Mouse (Mus musculus): ENCODE results near the gene BC017158. TPM values are rescaled to one million over a fixed set of nuclear protein-coding genes. Genes with fewer than 3 reads are reported as not detected.

The BC017158 gene
- polyA plus RNA-seq, 1 experiment, result 10.0 TPM

- Histone ChIP-seq H3K36me3 (ENCODE audit: control insufficient read depth, insufficient read depth, low read length) (no peaks in the 10 kb centered on the region), H3K4me3 (ENCODE audit: control insufficient read depth, low read depth, low read length) (no peak within 1 kb of the TSS), H3K27ac (ENCODE audit: control insufficient read depth, insufficient read depth, low read depth, low read length) (no peak within 1 kb of the TSS), H3K4me1 (ENCODE audit: control insufficient read depth, insufficient read depth, low read length) (peaks cover 3% of the 10 kb centered on the region), H3K27me3 (ENCODE audit: control insufficient read depth, insufficient read depth, low read length) (no peaks in the 10 kb centered on the region)
- TF ChIP-seq CTCF (IDR thresholded peaks at IDR 0.05; ENCODE audit: control insufficient read depth, insufficient read depth, insufficient replicate concordance, low read depth, low read length), result no peak
- TF ChIP-seq POLR2A (IDR thresholded peaks at IDR 0.05; ENCODE audit: control insufficient read depth, low read depth, low read length), result no peak
Observed at GRCm38 (mm10) chr7:128265411-128265810, 32.6 kb downstream of the BC017158 start, which contains the start of gene Slc5a2. Gene Slc5a2, plus strand, starts transcription at chr7:128265657.

GRCm38 (mm10) chr7:128256783-128257334, 41.1 kb downstream of the BC017158 start:
- H3K27ac ChIP-seq (ENCODE audit: control insufficient read depth, insufficient read depth, low read depth, low read length), result no peak overlapping the region
- H3K36me3 ChIP-seq (ENCODE audit: control insufficient read depth, insufficient read depth, low read length), result no peaks in the 10 kb centered on the region
- H3K4me3 ChIP-seq (ENCODE audit: control insufficient read depth, low read depth, low read length), result no peak overlapping the region
- TF ChIP-seq CTCF (IDR thresholded peaks at IDR 0.05; ENCODE audit: control insufficient read depth, insufficient read depth, insufficient replicate concordance, low read depth, low read length) (no peak), POLR2A (IDR thresholded peaks at IDR 0.05; ENCODE audit: control insufficient read depth, low read depth, low read length) (no peak)
- H3K27me3 ChIP-seq (ENCODE audit: control insufficient read depth, insufficient read depth, low read length), result no peaks in the 10 kb centered on the region
- 0 out of 2 replicates have a peak, but pooled peaks cover 2% of the 10 kb centered on the region for H3K4me1 ChIP-seq (ENCODE audit: control insufficient read depth, insufficient read depth, low read length)

GRCm38 (mm10) chr7:128255757-128256156, 42.2 kb downstream of the BC017158 start:
- Histone ChIP-seq H3K27ac (ENCODE audit: control insufficient read depth, insufficient read depth, low read depth, low read length) (no peak overlapping the region), H3K36me3 (ENCODE audit: control insufficient read depth, insufficient read depth, low read length) (no peaks in the 10 kb centered on the region), H3K4me3 (ENCODE audit: control insufficient read depth, low read depth, low read length) (no peak overlapping the region), H3K4me1 (ENCODE audit: control insufficient read depth, insufficient read depth, low read length) (0 out of 2 replicates have a peak, but pooled peaks cover 2% of the 10 kb centered on the region), H3K27me3 (ENCODE audit: control insufficient read depth, insufficient read depth, low read length) (no peaks in the 10 kb centered on the region)
- TF ChIP-seq CTCF (IDR thresholded peaks at IDR 0.05; ENCODE audit: control insufficient read depth, insufficient read depth, insufficient replicate concordance, low read depth, low read length), result no peak
- no peak for TF ChIP-seq POLR2A (IDR thresholded peaks at IDR 0.05; ENCODE audit: control insufficient read depth, low read depth, low read length)

DNA sequence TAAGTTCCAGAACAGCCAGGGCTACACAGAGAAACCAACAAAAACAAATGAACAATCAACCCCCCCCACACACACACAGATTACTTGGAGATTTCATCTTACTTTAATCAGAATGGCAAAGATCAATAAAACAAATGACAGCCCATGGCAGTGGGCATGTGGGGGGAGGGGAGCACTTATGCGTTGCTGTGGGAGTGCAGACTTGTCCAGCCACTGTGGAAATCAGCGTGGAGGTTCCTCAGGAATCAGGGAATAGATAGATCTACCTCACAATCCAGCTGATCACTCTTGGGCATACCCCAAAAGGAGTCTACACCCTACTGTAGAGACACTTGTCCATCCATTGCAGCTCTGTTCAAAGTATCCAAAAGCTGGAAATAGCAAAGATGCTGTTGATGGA, 43.0 kb downstream of the BC017158 start:
- Histone ChIP-seq H3K27ac (ENCODE audit: control insufficient read depth, insufficient read depth, low read depth, low read length) (no peak overlapping the region), H3K4me3 (ENCODE audit: control insufficient read depth, low read depth, low read length) (no peak overlapping the region), H3K36me3 (ENCODE audit: control insufficient read depth, insufficient read depth, low read length) (no peaks in the 10 kb centered on the region), H3K4me1 (ENCODE audit: control insufficient read depth, insufficient read depth, low read length) (0 out of 2 replicates have a peak, but pooled peaks cover 2% of the 10 kb centered on the region), H3K27me3 (ENCODE audit: control insufficient read depth, insufficient read depth, low read length) (no peaks in the 10 kb centered on the region)
- no peak for TF ChIP-seq CTCF (IDR thresholded peaks at IDR 0.05; ENCODE audit: control insufficient read depth, insufficient read depth, insufficient replicate concordance, low read depth, low read length)
- no peak for TF ChIP-seq POLR2A (IDR thresholded peaks at IDR 0.05; ENCODE audit: control insufficient read depth, low read depth, low read length)

GRCm38 (mm10) chr7:128252609-128253008, 45.4 kb downstream of the BC017158 start:
- Histone ChIP-seq H3K4me1 (ENCODE audit: control insufficient read depth, insufficient read depth, low read length) (0 out of 2 replicates have a peak, but pooled peaks cover 2% of the 10 kb centered on the region), H3K4me3 (ENCODE audit: control insufficient read depth, low read depth, low read length) (no peak overlapping the region), H3K27ac (ENCODE audit: control insufficient read depth, insufficient read depth, low read depth, low read length) (no peak overlapping the region), H3K27me3 (ENCODE audit: control insufficient read depth, insufficient read depth, low read length) (no peaks in the 10 kb centered on the region), H3K36me3 (ENCODE audit: control insufficient read depth, insufficient read depth, low read length) (no peaks in the 10 kb centered on the region)
- TF ChIP-seq CTCF (IDR thresholded peaks at IDR 0.05; ENCODE audit: control insufficient read depth, insufficient read depth, insufficient replicate concordance, low read depth, low read length) (no peak), POLR2A (IDR thresholded peaks at IDR 0.05; ENCODE audit: control insufficient read depth, low read depth, low read length) (no peak)

- Histone ChIP-seq H3K4me3 (ENCODE audit: control insufficient read depth, low read depth, low read length) (no peak overlapping the region), H3K27ac (ENCODE audit: control insufficient read depth, insufficient read depth, low read depth, low read length) (no peak overlapping the region)
Observed at GRCm38 (mm10) chr7:128251946-128252345, 46.0 kb downstream of the BC017158 start.

DNA sequence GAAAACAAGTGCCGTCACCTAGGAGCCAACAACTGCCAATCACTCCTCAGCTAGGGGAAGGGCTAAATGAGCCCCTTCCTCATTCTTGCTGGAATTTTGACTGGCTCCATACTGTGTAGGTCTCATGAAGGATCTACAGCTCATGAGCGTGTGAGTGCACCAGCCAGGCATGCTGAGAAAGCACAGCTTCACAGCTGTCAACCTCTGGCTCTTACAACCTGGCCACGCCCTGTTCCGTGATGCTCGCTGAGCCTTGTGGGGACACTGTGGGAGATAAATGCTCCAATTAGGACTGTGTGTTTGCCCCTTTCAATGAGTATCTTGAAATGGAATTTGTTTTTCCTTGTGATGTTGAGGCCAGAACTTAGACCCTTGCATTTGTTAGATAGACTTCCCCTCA, 48.0 kb downstream of the BC017158 start:
- Histone ChIP-seq H3K27ac (ENCODE audit: control insufficient read depth, insufficient read depth, low read depth, low read length) (no peak overlapping the region), H3K4me3 (ENCODE audit: control insufficient read depth, low read depth, low read length) (no peak overlapping the region), H3K4me1 (ENCODE audit: control insufficient read depth, insufficient read depth, low read length) (no peaks in the 10 kb centered on the region; the same call in none of the 2 replicates), H3K36me3 (ENCODE audit: control insufficient read depth, insufficient read depth, low read length) (no peaks in the 10 kb centered on the region), H3K27me3 (ENCODE audit: control insufficient read depth, insufficient read depth, low read length) (no peaks in the 10 kb centered on the region)
- no peak for TF ChIP-seq CTCF (IDR thresholded peaks at IDR 0.05; ENCODE audit: control insufficient read depth, insufficient read depth, insufficient replicate concordance, low read depth, low read length)
- no peak for TF ChIP-seq POLR2A (IDR thresholded peaks at IDR 0.05; ENCODE audit: control insufficient read depth, low read depth, low read length)

More at GRCm38 (mm10) chr7:128251946-128252345, 46.0 kb downstream of the BC017158 start:
- no peak for TF ChIP-seq CTCF (IDR thresholded peaks at IDR 0.05; ENCODE audit: control insufficient read depth, insufficient read depth, insufficient replicate concordance, low read depth, low read length)
- 0 out of 2 replicates have a peak, but pooled peaks cover 2% of the 10 kb centered on the region for H3K4me1 ChIP-seq (ENCODE audit: control insufficient read depth, insufficient read depth, low read length)
- no peaks in the 10 kb centered on the region for H3K36me3 ChIP-seq (ENCODE audit: control insufficient read depth, insufficient read depth, low read length)
- H3K27me3 ChIP-seq (ENCODE audit: control insufficient read depth, insufficient read depth, low read length), result no peaks in the 10 kb centered on the region
